In the genomic region with DNA sequence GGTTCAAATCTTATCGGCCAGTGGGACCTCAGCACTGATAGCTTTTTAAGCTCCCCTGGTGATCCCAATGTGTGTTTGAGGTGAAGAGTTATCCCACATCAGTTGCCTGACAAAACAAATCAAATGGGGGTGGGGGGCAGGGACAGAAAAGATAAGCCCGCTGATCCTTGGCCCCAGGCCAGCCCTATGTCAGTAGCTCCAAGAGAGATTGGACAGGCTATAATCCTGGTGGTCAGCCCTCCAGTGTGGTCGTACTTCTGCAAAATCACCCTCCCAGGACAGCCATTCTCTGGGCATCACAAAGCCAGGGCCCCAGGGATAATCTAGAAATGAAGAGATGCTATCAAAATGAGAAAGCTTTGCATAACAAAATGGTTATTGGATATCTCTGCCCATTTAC, we compare ENCODE assay signal across 42 mouse cellular contexts. TPM values are rescaled to one million over a fixed set of nuclear protein-coding genes. Genes with fewer than 3 reads are reported as not detected.
"Had no signal": no experiment of that assay in that cellular context is flagged by ENCODE, and none has a peak within 500 bp of the region (broad histone marks: within the 10 kb centered on the region; RNA-seq: fewer than 3 reads in every experiment).

No protein-coding gene starts in this region.

- H3K36me3 ChIP-seq: heart, embryonic 12.5 days; heart, embryonic 13.5 days; heart, embryonic 15.5 days; hindbrain, embryonic 10.5 days; hindbrain, embryonic 12.5 days; hindbrain, embryonic 13.5 days; hindbrain, embryonic 15.5 days; intestine, embryonic 15.5 days; kidney, embryonic 15.5 days had no signal

- H3K27ac ChIP-seq: heart, embryonic 13.5 days; heart, embryonic 15.5 days; hindbrain, embryonic 10.5 days; hindbrain, embryonic 12.5 days; hindbrain, embryonic 13.5 days; hindbrain, embryonic 14.5 days; hindbrain, embryonic 15.5 days; hindbrain, postnatal 0 days; intestine, embryonic 15.5 days; kidney, embryonic 15.5 days; kidney, postnatal 0 days; layer of hippocampus, adult 2 months; left cerebral cortex, adult 2 months had no signal

- H3K9ac ChIP-seq: heart, embryonic 12.5 days; heart, embryonic 13.5 days; heart, embryonic 15.5 days; hindbrain, embryonic 12.5 days; hindbrain, embryonic 13.5 days; hindbrain, embryonic 14.5 days; hindbrain, embryonic 15.5 days; intestine, embryonic 15.5 days; kidney, embryonic 15.5 days had no signal

- ATAC-seq: hindbrain, postnatal 0 days; inflammation-experienced regulatory T-cells, adult 6 months; intestine, embryonic 15.5 days; intestine, embryonic 16.5 days; intestine, postnatal 0 days had no signal

- H3K27me3 ChIP-seq: heart, embryonic 15.5 days; hindbrain, embryonic 12.5 days; hindbrain, embryonic 15.5 days; intestine, embryonic 15.5 days had no signal

- H3K4me3 ChIP-seq: heart, embryonic 12.5 days; heart, embryonic 13.5 days; heart, embryonic 15.5 days; hindbrain, embryonic 10.5 days; hindbrain, embryonic 12.5 days; hindbrain, embryonic 13.5 days; hindbrain, embryonic 15.5 days; intestine, embryonic 15.5 days; kidney, embryonic 15.5 days; layer of hippocampus, adult 2 months; left cerebral cortex, adult 2 months had no signal

- DNase-seq: kidney, adult 11 months; layer of hippocampus, adult 9-11 months had no signal

- H3K9me3 ChIP-seq: heart, embryonic 12.5 days; heart, embryonic 13.5 days; heart, embryonic 15.5 days; hindbrain, embryonic 10.5 days; hindbrain, embryonic 12.5 days; hindbrain, embryonic 13.5 days; hindbrain, embryonic 15.5 days; intestine, embryonic 15.5 days; kidney, embryonic 15.5 days had no signal

- H3K4me1 ChIP-seq: hindbrain, embryonic 10.5 days; hindbrain, embryonic 12.5 days; hindbrain, embryonic 13.5 days; hindbrain, embryonic 15.5 days; intestine, embryonic 15.5 days; kidney, embryonic 15.5 days had no signal

- H3K4me2 ChIP-seq: heart, embryonic 12.5 days; heart, embryonic 13.5 days; heart, embryonic 15.5 days; hindbrain, embryonic 12.5 days; hindbrain, embryonic 13.5 days; hindbrain, embryonic 14.5 days; hindbrain, embryonic 15.5 days; intestine, embryonic 15.5 days; kidney, embryonic 15.5 days had no signal

RNA-seq across cellular contexts. Expression of gene Rbp3, which starts 5.0 kb away (rescaled TPM):
- total RNA-seq: heart, postnatal 10 days; heart, postnatal 14 days; heart, postnatal 25 days; heart, postnatal 4 days; hematopoietic stem cell, adult 5-6 weeks; layer of hippocampus, adult 2 months; layer of hippocampus, postnatal 10 days; layer of hippocampus, postnatal 25 days; left cerebral cortex, adult 18-20 months; left cerebral cortex, adult 2 months had no signal
- polyA plus RNA-seq: heart, embryonic 14.5 days; heart, postnatal 0 days; hindbrain, embryonic 10.5 days; hindbrain, embryonic 11.5 days; hindbrain, embryonic 12.5 days; hindbrain, embryonic 13.5 days; hindbrain, embryonic 14.5 days; inflammation-experienced regulatory T-cells, adult 6 months; intestine, embryonic 14.5 days; intestine, embryonic 15.5 days; intestine, embryonic 16.5 days; intestine, postnatal 0 days; kidney, adult 2 months; kidney, embryonic 14.5 days; kidney, embryonic 15.5 days; kidney, embryonic 16.5 days; kidney, postnatal 0 days; large intestine, adult 2 months had no signal

RNA-seq across cellular contexts. Expression of gene Gdf2, which starts 18.0 kb away (rescaled TPM):
- total RNA-seq: hematopoietic stem cell, adult 5-6 weeks; layer of hippocampus, adult 18-20 months; layer of hippocampus, adult 2 months; layer of hippocampus, adult 8-10 months; layer of hippocampus, postnatal 10 days; layer of hippocampus, postnatal 14 days; layer of hippocampus, postnatal 25 days; layer of hippocampus, postnatal 36 days; left cerebral cortex, adult 18-20 months; left cerebral cortex, adult 2 months; left cerebral cortex, adult 8-10 months had no signal
- polyA plus RNA-seq: heart, embryonic 14.5 days; hindbrain, embryonic 10.5 days; hindbrain, embryonic 11.5 days; hindbrain, embryonic 13.5 days; inflammation-experienced regulatory T-cells, adult 6 months; intestine, postnatal 0 days; kidney, adult 2 months; kidney, embryonic 14.5 days; kidney, embryonic 16.5 days; kidney, postnatal 0 days; large intestine, adult 2 months had no signal

RNA-seq across cellular contexts. Expression of gene Zfp488, which starts 19.7 kb away (rescaled TPM):
- total RNA-seq: heart, postnatal 14 days; heart, postnatal 25 days; heart, postnatal 4 days; hematopoietic stem cell, adult 5-6 weeks had no signal
- polyA plus RNA-seq: heart, embryonic 12.5 days; heart, embryonic 14.5 days; heart, embryonic 15.5 days; heart, embryonic 16.5 days; heart, postnatal 0 days; inflammation-experienced regulatory T-cells, adult 6 months; kidney, adult 2 months; kidney, embryonic 14.5 days; kidney, embryonic 16.5 days; kidney, postnatal 0 days; large intestine, adult 2 months had no signal

RNA-seq across cellular contexts. Expression of gene Gdf10, which starts 35.5 kb away (rescaled TPM):
- total RNA-seq: hematopoietic stem cell, adult 5-6 weeks had no signal
- polyA plus RNA-seq: inflammation-experienced regulatory T-cells, adult 6 months had no signal

RNA-seq across cellular contexts. Expression of gene Gm30083, which starts 56.1 kb away (rescaled TPM):
- total RNA-seq: heart, postnatal 10 days; heart, postnatal 14 days; heart, postnatal 25 days; heart, postnatal 4 days; hematopoietic stem cell, adult 5-6 weeks; hindbrain, postnatal 0 days; layer of hippocampus, adult 18-20 months; layer of hippocampus, adult 2 months; layer of hippocampus, adult 8-10 months; layer of hippocampus, postnatal 10 days; layer of hippocampus, postnatal 14 days; layer of hippocampus, postnatal 25 days; layer of hippocampus, postnatal 36 days; left cerebral cortex, adult 18-20 months; left cerebral cortex, adult 2 months; left cerebral cortex, adult 8-10 months had no signal
- polyA plus RNA-seq: heart, embryonic 12.5 days; heart, embryonic 13.5 days; heart, embryonic 14.5 days; heart, embryonic 15.5 days; heart, embryonic 16.5 days; heart, postnatal 0 days; hindbrain, embryonic 10.5 days; hindbrain, embryonic 11.5 days; hindbrain, embryonic 12.5 days; hindbrain, embryonic 13.5 days; hindbrain, embryonic 14.5 days; hindbrain, embryonic 15.5 days; hindbrain, embryonic 16.5 days; hindbrain, postnatal 0 days; inflammation-experienced regulatory T-cells, adult 6 months; intestine, embryonic 14.5 days; intestine, embryonic 15.5 days; intestine, embryonic 16.5 days; intestine, postnatal 0 days; kidney, adult 2 months; kidney, embryonic 14.5 days; kidney, embryonic 15.5 days; kidney, embryonic 16.5 days; kidney, postnatal 0 days; large intestine, adult 2 months had no signal
